Mouse (Mus musculus) limb, embryonic 15.5 days (tissue): Measurements from ENCODE around the gene Zbtb32. TPM values are rescaled to one million over a fixed set of nuclear protein-coding genes. Genes with fewer than 3 reads are reported as not detected.

ENCODE experiments used
- ATAC-seq: fragments of 200-750 bp; cut with Nextera tagmentation; 2 replicates; pipeline ENCODE4 v1.8.0; 2017; ENCODE audit warnings: low read depth, moderate TSS enrichment; ENCODE audit not compliant: insufficient number of reproducible peaks, low FRiP score, low TSS enrichment
- H3K27ac ChIP-seq: fragments of 300-500 bp; sonication (generic); 2 replicates; pipeline ENCODE4 v1.5.1; 2015; ENCODE audit warnings: moderate library complexity, mild to moderate bottlenecking, inconsistent platforms
- H3K27me3 ChIP-seq: fragments of 300-500 bp; sonication (generic); 2 replicates; pipeline ENCODE4 v1.6.1; 2015; ENCODE audit warnings: inconsistent platforms
- H3K36me3 ChIP-seq: fragments of 300-500 bp; sonication (generic); 2 replicates; pipeline ENCODE4 v1.6.1; 2015; ENCODE audit warnings: inconsistent platforms
- H3K4me1 ChIP-seq: fragments of 300-500 bp; sonication (generic); 2 replicates; pipeline ENCODE4 v1.6.1; 2015; ENCODE audit warnings: inconsistent platforms
- H3K4me2 ChIP-seq: fragments of 300-500 bp; sonication (generic); 2 replicates; pipeline ENCODE4 v1.6.1; 2015; ENCODE audit warnings: mild to moderate bottlenecking, inconsistent platforms
- H3K4me3 ChIP-seq: fragments of 300-500 bp; sonication (generic); 2 replicates; pipeline ENCODE4 v1.5.1; 2015; ENCODE audit warnings: mild to moderate bottlenecking, inconsistent platforms
- H3K9ac ChIP-seq: fragments of 300-500 bp; sonication (generic); 2 replicates; pipeline ENCODE4 v1.6.1; 2015; ENCODE audit warnings: inconsistent platforms
- H3K9me3 ChIP-seq: fragments of 300-500 bp; sonication (generic); 2 replicates; pipeline ENCODE4 v1.6.1; 2016; ENCODE audit warnings: inconsistent platforms
- WGBS: fragments of 180-500 bp; shearing (Covaris S2); methylation state at CpG from one replicate; pipeline ENCODE4 v1.1.7; 2015; 5-methylcytosine and 5-hydroxymethylcytosine counted together
- polyA plus RNA-seq: library from polyadenylated mRNA; unstranded; fragments of >200 nt; fragmentation: Nextera tagmentation; extraction: Ambion mirVana; gene quantifications from 2 replicates; pipeline ENCODE4 v1.2.1, GENCODE M21; 2015

Zbtb32 gene
- polyA plus RNA-seq = 3.0 and 4.2 TPM in 2 replicates

GRCm38 (mm10) chr7:30598786-30599185 lies at the start of gene Zbtb32:
Zbtb32 (minus strand) TSS chr7:30598909.
- Histone ChIP-seq H3K9me3 (no peaks in the 10 kb centered on the region), H3K27ac (no peak within 1 kb of the TSS), H3K36me3 (no peaks in the 10 kb centered on the region), H3K4me2 (no peak within 1 kb of the TSS), H3K27me3 (0 out of 2 replicates have a peak, but pooled peaks cover 7% of the 10 kb centered on the region), H3K9ac (no peak within 1 kb of the TSS), H3K4me1 (no peaks in the 10 kb centered on the region), H3K4me3 (no peak within 1 kb of the TSS)
- ATAC-seq = no peak
- WGBS = 89% methylated on average over 12 of the region's 12 CpGs

DNA sequence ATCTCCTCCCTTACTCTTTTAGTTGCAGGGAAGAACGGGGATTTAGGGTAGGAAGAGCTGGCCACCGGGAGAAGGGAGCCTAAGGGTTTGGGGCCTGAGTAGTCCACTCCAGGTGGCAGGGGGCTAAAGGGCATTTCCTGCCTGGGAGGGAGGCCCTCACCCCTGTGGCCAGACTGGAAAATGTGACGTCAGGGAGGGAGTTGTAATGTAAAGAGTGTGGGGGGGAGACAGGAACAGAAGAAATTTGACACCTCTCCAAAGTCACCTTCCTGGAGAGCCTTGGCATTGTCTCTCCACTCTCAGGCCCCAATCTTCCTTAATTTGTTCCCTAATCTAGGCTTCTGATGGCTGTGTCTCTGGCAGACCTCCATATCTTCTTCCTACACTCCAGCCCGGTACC lies 40.4 kb upstream of the Zbtb32 start:
- WGBS = 19% methylated on average over 4 of the region's 4 CpGs
- H3K27me3 ChIP-seq = peaks cover 26% of the 10 kb centered on the region
- no peak for ATAC-seq
- peaks cover 43% of the 10 kb centered on the region for H3K36me3 ChIP-seq
- H3K4me3 ChIP-seq = no peak overlapping the region
- H3K4me1 ChIP-seq = peaks cover 10% of the 10 kb centered on the region
- no peak overlapping the region for H3K9ac ChIP-seq
- H3K9me3 ChIP-seq = no peaks in the 10 kb centered on the region
- H3K4me2 ChIP-seq = no peak overlapping the region
- H3K27ac ChIP-seq = no peak overlapping the region

DNA sequence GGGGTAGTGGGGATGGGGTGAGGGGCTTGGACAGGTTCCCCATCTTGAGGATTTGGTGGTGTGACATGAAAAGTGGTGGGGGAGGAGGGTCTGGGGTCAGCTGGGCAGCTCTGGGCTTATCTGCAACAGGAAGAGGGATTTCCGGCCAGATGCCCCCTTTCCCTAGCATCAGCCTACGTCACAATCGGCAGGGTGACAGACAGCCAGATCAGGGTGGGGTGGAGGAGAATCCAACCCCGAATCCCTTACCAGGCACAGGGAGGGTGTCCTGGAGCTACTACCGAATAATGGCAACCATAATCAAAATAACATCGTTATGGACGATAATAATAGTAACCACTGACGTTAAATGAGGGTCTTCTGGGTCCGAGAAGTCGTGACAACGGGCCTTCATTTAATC lies 37.7 kb upstream of the Zbtb32 start:
- no peak overlapping the region for H3K4me2 ChIP-seq
- H3K4me3 ChIP-seq = no peak overlapping the region
- H3K9me3 ChIP-seq = no peaks in the 10 kb centered on the region
- H3K36me3 ChIP-seq = peaks cover 16% of the 10 kb centered on the region
- whole genome bisulfite sequencing = 17% methylated on average over 11 of the region's 11 CpGs
- peaks cover 46% of the 10 kb centered on the region for H3K27me3 ChIP-seq
- ATAC-seq = no peak
- H3K4me1 ChIP-seq = peaks cover 16% of the 10 kb centered on the region
- no peak overlapping the region for H3K9ac ChIP-seq
- H3K27ac ChIP-seq = no peak overlapping the region

GRCm38 (mm10) chr7:30635752-30636151 lies 37.0 kb upstream of the Zbtb32 start, which contains the start of gene Etv2:
Etv2 (minus strand) TSS chr7:30635852.
- Histone ChIP-seq H3K4me1 (peaks cover 16% of the 10 kb centered on the region), H3K27me3 (peaks cover 51% of the 10 kb centered on the region), H3K4me2 (peak within 1 kb of the TSS; percentile 33), H3K27ac (no peak within 1 kb of the TSS), H3K36me3 (peaks cover 9% of the 10 kb centered on the region), H3K9me3 (no peaks in the 10 kb centered on the region), H3K4me3 (peak within 1 kb of the TSS; percentile 18), H3K9ac (no peak within 1 kb of the TSS)
- ATAC-seq = no peak
- 8% methylated on average over 5 of the region's 5 CpGs for WGBS

DNA sequence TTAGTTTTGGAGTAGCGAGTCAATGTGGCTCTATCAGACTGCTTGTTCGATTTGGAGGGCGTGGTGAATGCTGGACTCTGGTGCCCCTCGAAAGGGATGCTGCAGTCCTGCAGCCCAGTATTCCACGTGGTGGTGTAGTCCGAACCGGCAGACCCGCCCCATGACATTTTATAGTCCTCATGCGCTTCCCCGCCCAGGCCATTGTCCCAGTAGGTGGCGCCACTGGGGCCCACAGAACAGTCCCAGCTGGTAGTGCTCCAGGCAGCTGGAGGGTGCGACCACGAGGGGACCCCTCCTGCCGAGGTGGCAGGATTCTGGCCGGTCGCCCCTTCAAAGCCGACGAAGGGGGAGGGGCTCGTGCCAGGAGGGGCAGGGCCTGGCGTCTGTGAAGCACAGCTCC lies 35.9 kb upstream of the Zbtb32 start:
- Histone ChIP-seq H3K9ac (no peak overlapping the region), H3K4me2 (peak overlapping the region; percentile 33), H3K9me3 (no peaks in the 10 kb centered on the region), H3K4me1 (peaks cover 16% of the 10 kb centered on the region), H3K27ac (no peak overlapping the region), H3K27me3 (peaks cover 58% of the 10 kb centered on the region), H3K4me3 (peak overlapping the region; percentile 18), H3K36me3 (no peaks in the 10 kb centered on the region)
- under 1% methylated on average over 20 of the region's 20 CpGs for WGBS
- ATAC-seq = no peak

DNA sequence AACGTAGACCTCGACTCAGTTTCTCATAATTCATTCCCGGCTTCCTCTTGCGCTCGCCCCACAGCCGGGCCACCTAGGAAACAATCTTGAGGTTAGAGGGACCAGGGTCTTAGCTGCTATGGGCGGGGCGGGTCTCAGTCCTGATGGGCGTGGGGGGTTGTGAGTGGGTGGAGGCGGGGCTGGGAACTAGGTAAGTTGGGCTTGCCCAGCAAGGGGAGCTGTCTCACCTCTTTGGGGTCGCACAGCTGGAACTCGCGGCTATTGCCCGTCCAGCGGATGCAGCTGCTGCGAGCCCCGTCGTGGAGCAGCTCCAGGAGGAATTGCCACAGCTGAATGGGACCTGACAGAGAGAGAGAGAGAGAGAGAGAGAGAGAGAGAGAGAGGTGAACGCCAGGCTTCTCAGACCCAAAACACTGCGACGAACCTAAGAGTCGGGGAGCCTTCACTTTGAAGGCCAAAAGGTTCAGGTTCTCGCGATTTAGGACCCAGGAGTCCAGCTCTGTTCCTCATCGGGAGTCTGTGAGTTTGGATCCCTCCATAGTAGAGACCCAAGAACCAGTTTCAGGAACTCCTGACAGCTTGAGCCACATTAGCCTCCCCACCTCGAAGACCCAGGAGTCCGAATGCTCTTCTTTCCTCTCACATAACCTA lies 35.2 kb upstream of the Zbtb32 start:
- Histone ChIP-seq H3K9ac (no peak overlapping the region), H3K9me3 (no peaks in the 10 kb centered on the region), H3K4me1 (peaks cover 16% of the 10 kb centered on the region), H3K27me3 (peaks cover 65% of the 10 kb centered on the region), H3K27ac (no peak overlapping the region), H3K4me3 (peak overlapping the region; percentile 18; the same call in 1 of the 2 replicates), H3K36me3 (no peaks in the 10 kb centered on the region), H3K4me2 (peak overlapping the region; percentile 14; the same call in 1 of the 2 replicates)
- WGBS = 4% methylated on average over 27 of the region's 27 CpGs
- no peak for ATAC-seq

DNA sequence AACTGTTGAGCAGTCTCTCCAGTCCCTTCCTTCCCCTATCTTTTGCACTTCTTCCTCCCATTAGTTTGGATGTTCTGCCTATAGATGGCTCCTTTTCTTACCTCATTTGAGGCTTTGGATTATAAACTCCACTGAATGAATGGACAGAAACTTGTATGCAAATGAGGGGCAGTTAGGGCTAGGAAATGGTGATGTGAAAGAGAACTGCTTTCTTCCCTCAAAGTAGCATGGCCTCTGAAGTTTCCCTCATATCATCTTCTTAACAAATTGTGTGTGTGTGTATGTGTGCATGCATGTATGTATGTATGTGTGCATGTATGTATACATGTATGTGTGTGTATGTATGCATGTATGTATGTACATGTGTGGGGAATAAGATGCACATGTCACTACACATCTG lies 30.3 kb upstream of the Zbtb32 start:
- no peak overlapping the region for H3K27ac ChIP-seq
- peaks cover 17% of the 10 kb centered on the region for H3K4me1 ChIP-seq
- no peak overlapping the region for H3K4me3 ChIP-seq
- no peak overlapping the region for H3K9ac ChIP-seq
- peaks cover 4% of the 10 kb centered on the region; the same call in 1 of the 2 replicates for H3K36me3 ChIP-seq
- H3K27me3 ChIP-seq = peaks cover 39% of the 10 kb centered on the region
- ATAC-seq = no peak
- no peak overlapping the region for H3K4me2 ChIP-seq
- no peaks in the 10 kb centered on the region for H3K9me3 ChIP-seq

GRCm38 (mm10) chr7:30626647-30627046 lies 27.9 kb upstream of the Zbtb32 start:
- peaks cover 21% of the 10 kb centered on the region; the same call in 1 of the 2 replicates for H3K27me3 ChIP-seq
- peaks cover 26% of the 10 kb centered on the region for H3K36me3 ChIP-seq
- no peak overlapping the region for H3K4me2 ChIP-seq
- H3K4me1 ChIP-seq = peaks cover 11% of the 10 kb centered on the region
- no peak overlapping the region for H3K9ac ChIP-seq
- H3K9me3 ChIP-seq = no peaks in the 10 kb centered on the region
- no peak overlapping the region for H3K4me3 ChIP-seq
- WGBS = 75% methylated on average over 5 of the region's 5 CpGs
- H3K27ac ChIP-seq = no peak overlapping the region
- no peak for ATAC-seq

DNA sequence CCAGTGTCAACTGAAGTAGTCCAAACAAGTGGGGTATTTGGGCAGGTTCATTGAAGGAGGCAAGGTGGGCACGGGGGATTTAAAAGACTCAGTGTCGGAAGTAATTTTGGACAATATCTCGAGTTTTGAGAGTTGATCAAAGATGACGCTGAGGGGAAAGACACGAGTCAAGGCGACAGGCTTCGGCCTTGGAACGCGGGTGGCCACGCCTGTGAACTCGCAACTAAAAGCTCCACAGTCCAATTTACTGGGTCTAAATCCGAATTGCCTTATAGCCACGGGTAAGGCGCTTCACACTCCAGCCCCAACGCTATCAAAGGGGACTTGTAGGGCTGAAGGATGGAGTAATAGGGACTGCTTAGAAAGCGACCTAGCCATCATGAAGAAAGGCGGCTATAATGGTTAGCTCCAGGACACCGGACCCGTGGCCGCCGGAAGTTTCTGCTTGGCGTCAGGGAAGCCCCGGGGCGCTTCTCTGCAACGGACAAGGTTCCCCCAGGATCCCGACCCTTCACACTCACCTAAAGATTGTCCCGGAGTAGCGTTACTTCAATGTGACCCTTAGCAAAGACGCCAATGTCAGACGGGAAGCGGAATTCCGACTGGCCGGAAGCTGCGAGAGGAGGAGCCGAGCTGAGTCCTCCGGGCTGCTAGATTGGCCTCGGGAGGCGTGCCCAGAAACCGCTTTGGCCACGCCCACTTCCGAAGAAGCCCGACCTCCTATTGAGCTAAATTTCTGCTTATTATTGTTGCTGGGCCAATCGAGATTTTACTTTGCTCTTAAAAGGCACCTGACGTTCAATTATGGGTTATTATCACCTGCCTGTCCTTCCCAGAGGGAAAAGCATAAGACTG lies 27.0 kb upstream of the Zbtb32 start, which contains the start of gene Cox6b1:
Gene Cox6b1, minus strand, starts transcription at position 622 of the 855 bp plus-strand sequence.
- Histone ChIP-seq H3K9me3 (no peaks in the 10 kb centered on the region), H3K4me3 (peak within 1 kb of the TSS; percentile 78), H3K4me2 (peak within 1 kb of the TSS; percentile 62), H3K27me3 (0 out of 2 replicates have a peak, but pooled peaks cover 14% of the 10 kb centered on the region), H3K36me3 (peaks cover 32% of the 10 kb centered on the region), H3K27ac (peak within 1 kb of the TSS; percentile 69; the same call in 1 of the 2 replicates), H3K9ac (peak within 1 kb of the TSS; percentile 78), H3K4me1 (peaks cover 11% of the 10 kb centered on the region)
- peak; percentile 86 for ATAC-seq
- WGBS = 2% methylated on average over 44 of the region's 44 CpGs

- no peak overlapping the region for H3K27ac ChIP-seq
- H3K27me3 ChIP-seq = no peaks in the 10 kb centered on the region
- 85% methylated on average over 3 of the region's 3 CpGs for WGBS
- no peak for ATAC-seq
- no peak overlapping the region for H3K4me2 ChIP-seq
- no peaks in the 10 kb centered on the region for H3K4me1 ChIP-seq
- no peak overlapping the region for H3K4me3 ChIP-seq
- H3K36me3 ChIP-seq = peaks cover 72% of the 10 kb centered on the region
- H3K9me3 ChIP-seq = no peaks in the 10 kb centered on the region
- H3K9ac ChIP-seq = no peak overlapping the region
Measured at GRCm38 (mm10) chr7:30619202-30619601, 20.5 kb upstream of the Zbtb32 start.

DNA sequence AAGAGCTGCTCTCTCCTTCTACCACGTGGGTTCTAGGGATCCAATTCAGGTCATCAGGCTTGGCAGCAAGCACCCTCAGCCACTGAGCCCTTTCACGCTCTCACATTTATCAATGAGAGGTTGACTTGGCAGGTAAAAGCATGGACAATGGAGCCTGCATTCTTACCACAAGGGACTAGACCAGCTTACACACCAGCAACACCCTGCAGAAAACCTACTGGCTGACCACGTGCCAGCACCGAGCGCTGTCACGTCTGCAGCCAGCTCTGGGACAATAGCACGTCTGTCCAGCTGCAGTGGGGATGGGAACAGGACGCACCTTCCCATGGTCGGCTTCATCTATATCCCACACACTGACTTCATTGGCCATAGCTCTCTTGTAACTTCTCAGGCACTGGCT lies 19.9 kb upstream of the Zbtb32 start:
- Histone ChIP-seq H3K9me3 (no peaks in the 10 kb centered on the region), H3K27me3 (no peaks in the 10 kb centered on the region), H3K4me3 (no peak overlapping the region), H3K4me2 (no peak overlapping the region), H3K36me3 (peaks cover 67% of the 10 kb centered on the region), H3K9ac (no peak overlapping the region), H3K4me1 (no peaks in the 10 kb centered on the region), H3K27ac (no peak overlapping the region)
- ATAC-seq = no peak
- 95% methylated on average over 9 of the region's 9 CpGs for WGBS
